Mouse (Mus musculus): ENCODE measurements around the gene Ank2.

- TF ChIP-seq CTCF (IDR thresholded peaks at IDR 0.05; ENCODE audit: borderline replicate concordance, control insufficient read depth, extremely low read depth, insufficient read depth, low read length, poor library complexity) (no peak), POLR2A (IDR thresholded peaks at IDR 0.05; ENCODE audit: control insufficient read depth, extremely low read depth, insufficient read depth, low read length, poor library complexity) (no peak)
Observed at GRCm38 (mm10) chr3:127260786-127261166, 238.4 kb downstream of the Ank2 start.

Data from thymus, adult 2 months (tissue).